Mouse (Mus musculus) c-Kit-positive CD71-positive TER-119-negative erythroid progenitor cells, embryonic 14.5 days (primary cell): ENCODE results near the gene Slc25a23.
A peak's percentile ranks its signal among the peaks of the same experiment; 100 is the strongest.
"Not testable (repeated sequence)": the region's sequence is repeated elsewhere in the genome, so short reads cannot be mapped to it uniquely, and the experiment has no call there.

Source experiments
- DNase-seq: peaks from one replicate; pipeline ENCODE4 v3.0.0-alpha.2; 2013; ENCODE audit warnings: low read depth

Gene Slc25a23

DNA sequence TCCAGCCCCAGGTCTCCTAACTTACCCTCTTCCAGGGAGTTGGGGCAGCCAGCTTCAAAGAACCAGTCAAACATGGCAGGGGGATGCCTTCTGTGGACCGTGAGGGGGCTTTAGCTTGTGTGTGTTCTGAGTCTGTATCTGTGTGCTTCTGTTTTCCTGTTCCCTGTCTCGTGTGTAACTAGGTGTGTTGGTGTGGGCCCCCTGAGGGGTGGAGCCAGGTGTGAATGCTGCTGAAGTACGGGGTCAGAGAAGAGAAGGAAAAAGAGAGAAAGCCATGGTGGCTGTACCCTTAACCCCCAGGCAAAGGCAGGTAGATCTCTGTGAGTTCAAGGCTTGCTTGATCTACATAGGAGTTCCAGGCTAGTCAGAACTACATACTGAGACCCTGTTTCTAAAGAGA, 17.3 kb upstream of the Slc25a23 start:
- DNase-seq: no peak

GRCm38 (mm10) chr17:57070699-57071098, 11.0 kb upstream of the Slc25a23 start:
- peak; percentile 34 for DNase-seq

- no peak for DNase-seq
Measured at GRCm38 (mm10) chr17:57070272-57070671, 10.6 kb upstream of the Slc25a23 start.

DNA sequence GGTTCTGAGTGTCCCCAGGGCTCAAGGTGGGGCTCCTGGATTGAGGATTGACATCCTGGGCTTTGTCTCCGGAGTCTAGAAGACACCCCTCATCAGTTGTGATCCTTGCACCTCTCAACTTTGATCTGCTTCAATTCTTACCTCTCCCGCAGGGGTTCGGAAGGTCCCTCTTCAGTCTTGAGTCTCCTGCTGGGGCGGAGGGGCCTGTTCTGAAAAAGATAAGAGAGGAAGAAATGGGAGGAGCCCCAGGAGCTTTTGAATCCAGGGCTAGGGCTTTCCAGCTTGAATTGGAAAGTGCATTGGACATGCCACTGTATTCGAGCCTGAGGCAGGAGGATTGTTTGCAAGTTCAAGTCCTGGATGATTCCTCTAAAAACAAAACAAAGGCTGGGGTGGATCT, 7.2 kb upstream of the Slc25a23 start:
- peak; percentile 30 for DNase-seq

- DNase-seq: no peak
Measured at GRCm38 (mm10) chr17:57063031-57063430, 3.4 kb upstream of the Slc25a23 start.

GRCm38 (mm10) chr17:57062548-57062947, 2.9 kb upstream of the Slc25a23 start:
- no peak for DNase-seq

- DNase-seq: no peak
Measured at GRCm38 (mm10) chr17:57062011-57062521, 2.4 kb upstream of the Slc25a23 start.

- DNase-seq: no peak
Measured at GRCm38 (mm10) chr17:57061069-57061468, 1.4 kb upstream of the Slc25a23 start.

GRCm38 (mm10) chr17:57060231-57060801, 653 bp upstream of the Slc25a23 start:
- DNase-seq: peak; percentile 93

- DNase-seq: no peak
Measured at GRCm38 (mm10) chr17:57058891-57059485, 675 bp downstream of the Slc25a23 start, which contains the start of gene Crb3. Crb3 (plus strand) TSS chr17:57059105.

- no peak for DNase-seq
Measured at GRCm38 (mm10) chr17:57056246-57056645, 3.4 kb downstream of the Slc25a23 start.

DNA sequence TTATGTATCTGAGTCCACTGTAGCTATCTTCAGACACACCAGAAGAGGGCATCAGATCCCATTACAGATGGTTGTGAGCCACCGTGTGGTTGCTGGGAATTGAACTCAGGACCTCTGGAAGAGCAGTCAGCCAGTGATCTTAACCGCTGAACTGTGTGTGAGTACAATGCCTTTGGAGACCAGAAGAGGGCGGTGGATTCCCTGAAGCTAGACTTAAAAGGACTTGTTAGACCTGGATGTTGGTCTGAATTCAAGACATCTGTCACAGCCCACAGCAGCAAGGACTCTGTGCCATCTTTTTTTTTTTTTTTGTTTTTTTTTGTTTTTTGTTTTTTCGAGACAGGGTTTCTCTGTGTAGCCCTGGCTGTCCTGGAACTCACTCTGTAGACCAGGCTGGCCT, 8.0 kb downstream of the Slc25a23 start:
- not testable (repeated sequence) for DNase-seq

DNA sequence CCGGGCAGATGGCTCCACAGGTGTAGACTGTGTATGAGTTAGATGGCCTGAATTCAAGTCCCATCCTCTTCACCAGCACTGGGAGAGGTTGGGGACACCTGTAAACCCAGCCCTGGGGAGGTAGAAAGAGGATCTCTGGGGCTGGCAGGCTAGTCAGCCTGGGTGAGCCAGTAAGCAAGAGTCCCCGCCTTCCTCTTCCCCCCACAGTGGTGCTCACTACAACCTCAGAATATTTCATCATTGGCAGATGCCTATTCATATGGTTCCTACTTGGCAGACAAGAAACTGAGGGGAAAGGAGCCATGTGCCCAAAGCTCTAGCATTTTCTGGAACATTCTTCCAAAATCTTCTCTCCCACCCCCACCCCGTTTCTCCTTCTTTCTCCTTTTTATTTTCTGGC, 10.8 kb downstream of the Slc25a23 start:
- no peak for DNase-seq

GRCm38 (mm10) chr17:57047406-57047805, 12.3 kb downstream of the Slc25a23 start:
- no peak for DNase-seq

- no peak for DNase-seq
Measured at GRCm38 (mm10) chr17:57041554-57041953, 18.1 kb downstream of the Slc25a23 start, which contains the start of gene Slc25a41. Slc25a41 (minus strand) TSS chr17:57041654.

- DNase-seq: no peak
Measured at GRCm38 (mm10) chr17:57038978-57039377, 20.7 kb downstream of the Slc25a23 start.

GRCm38 (mm10) chr17:57032854-57033253, 26.8 kb downstream of the Slc25a23 start:
- no peak for DNase-seq

DNA sequence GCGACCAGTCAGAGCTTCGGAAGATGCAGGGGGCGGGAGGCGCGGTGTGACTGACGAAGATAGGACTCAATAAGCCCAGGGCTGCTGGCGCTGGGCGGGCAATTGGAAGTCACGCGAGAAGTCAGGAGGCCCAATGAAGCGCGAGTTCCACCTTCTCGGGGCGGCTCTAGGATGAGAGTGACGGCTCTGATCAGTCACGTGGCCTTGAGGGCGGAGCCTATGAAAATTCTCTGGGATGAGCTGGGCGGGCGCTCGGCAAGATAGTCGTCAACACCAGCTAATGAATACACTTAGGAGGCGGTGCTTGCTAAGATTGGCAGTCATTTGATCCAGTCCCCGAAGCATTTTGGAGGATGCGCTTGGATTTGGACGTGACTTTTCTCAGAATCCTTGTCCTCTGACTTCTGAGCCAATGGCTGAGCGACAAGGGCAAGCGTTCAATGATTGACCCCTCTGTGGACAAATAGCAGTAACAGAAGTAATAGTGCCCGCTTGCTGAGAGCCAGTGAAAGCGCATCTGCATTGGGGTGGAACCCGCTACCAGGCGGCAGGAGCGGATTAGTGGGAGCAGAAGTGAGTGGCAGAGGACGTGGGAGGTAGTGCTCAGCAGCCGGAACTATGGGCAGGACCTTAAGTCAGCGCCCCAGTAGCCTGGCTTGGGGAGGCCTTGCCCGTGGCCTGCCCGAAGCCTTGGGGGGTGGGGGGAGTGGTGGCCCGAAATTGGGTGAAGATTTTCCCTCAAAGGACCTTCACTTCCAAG, 27.8 kb downstream of the Slc25a23 start:
- DNase-seq: peak; percentile 100

DNA sequence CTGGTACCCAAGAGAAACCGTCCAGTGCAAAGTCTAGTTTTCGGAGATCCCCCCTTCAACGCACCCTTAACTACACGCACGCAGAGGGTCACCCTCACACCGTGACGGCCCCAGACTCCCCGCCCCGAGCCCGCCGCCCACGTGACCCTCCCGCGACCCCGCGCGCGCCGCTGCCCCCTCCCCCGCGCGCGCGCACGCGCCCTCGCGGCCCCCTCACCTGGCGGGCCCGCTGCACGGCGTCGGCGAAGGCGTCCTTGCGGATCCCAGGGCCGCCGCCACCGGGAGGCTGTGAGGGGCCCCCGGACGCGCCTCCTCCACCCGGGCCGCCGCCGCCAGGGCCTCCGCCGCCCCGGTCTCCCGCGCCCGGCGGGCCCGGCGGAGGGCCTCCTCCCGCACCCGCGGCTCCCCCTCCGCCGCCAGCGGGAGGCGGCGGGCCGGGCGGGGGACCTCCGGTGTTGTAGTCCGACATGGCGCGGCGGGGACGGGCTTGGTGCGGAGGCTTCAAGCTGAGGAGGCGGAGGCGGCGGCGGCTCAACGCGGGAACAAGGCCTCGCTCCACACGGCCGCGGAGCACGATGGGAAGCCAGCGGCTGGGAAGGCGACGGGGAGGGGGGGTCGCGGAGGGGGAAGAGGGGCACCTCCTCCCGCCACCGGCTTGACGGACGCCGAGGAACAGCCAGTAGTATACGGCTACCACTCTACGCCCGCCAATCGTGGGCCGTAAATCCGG, 28.6 kb downstream of the Slc25a23 start, which contains the start of gene Khsrp:
Khsrp (minus strand) TSS at position 592 of the 730 bp plus-strand sequence.
- no peak for DNase-seq

- peak; percentile 64 for DNase-seq
Measured at GRCm38 (mm10) chr17:57029691-57030090, 30.0 kb downstream of the Slc25a23 start.

- DNase-seq: no peak
Measured at GRCm38 (mm10) chr17:57027471-57027870, 32.2 kb downstream of the Slc25a23 start.

- DNase-seq: no peak
Measured at GRCm38 (mm10) chr17:57020960-57021359, 38.7 kb downstream of the Slc25a23 start.
